Mouse (Mus musculus) megakaryocyte, embryonic 14.5 days (primary cell): ENCODE measurements around the gene Plxdc2. TPM values are rescaled to one million over a fixed set of nuclear protein-coding genes. Genes with fewer than 3 reads are reported as not detected.

Experiments
- H3K27me3 ChIP-seq: replicated peaks from 2 replicates; pipeline ENCODE3; 2012; ENCODE audit warnings: inconsistent platforms
- H3K36me3 ChIP-seq: replicated peaks from 2 replicates; pipeline ENCODE3; 2012; ENCODE audit warnings: low read length, inconsistent platforms, mixed read lengths
- H3K4me1 ChIP-seq: 2 replicates; pipeline ENCODE4 v1.6.1; 2012; ENCODE audit warnings: inconsistent platforms
- H3K4me3 ChIP-seq: replicated peaks from 2 replicates; pipeline ENCODE3; 2012; ENCODE audit warnings: moderate library complexity, mild to moderate bottlenecking, inconsistent platforms
- H3K9me3 ChIP-seq: 2 replicates; pipeline ENCODE4 v1.6.1; 2012; ENCODE audit warnings: inconsistent platforms
- FLI1 ChIP-seq: IDR thresholded peaks from 2 replicates; pipeline ENCODE4 v1.6.1; 2012; ENCODE audit warnings: low read length, inconsistent platforms, mixed read lengths
- GATA1 ChIP-seq: IDR thresholded peaks from 3 replicates; pipeline ENCODE4 v1.6.1; 2012; ENCODE audit warnings: mixed read lengths, low read length, inconsistent platforms, borderline replicate concordance
- polyA plus RNA-seq: library from polyadenylated mRNA; stranded (reverse); fragments of >175 nt; gene quantifications from 2 replicates; pipeline ENCODE4 v1.2.3, GENCODE M21; 2012; ENCODE audit warnings: low replicate concordance; ENCODE audit not compliant: insufficient read depth

Gene Plxdc2
- polyA plus RNA-seq, 1 experiment, result 19.1 TPM

DNA sequence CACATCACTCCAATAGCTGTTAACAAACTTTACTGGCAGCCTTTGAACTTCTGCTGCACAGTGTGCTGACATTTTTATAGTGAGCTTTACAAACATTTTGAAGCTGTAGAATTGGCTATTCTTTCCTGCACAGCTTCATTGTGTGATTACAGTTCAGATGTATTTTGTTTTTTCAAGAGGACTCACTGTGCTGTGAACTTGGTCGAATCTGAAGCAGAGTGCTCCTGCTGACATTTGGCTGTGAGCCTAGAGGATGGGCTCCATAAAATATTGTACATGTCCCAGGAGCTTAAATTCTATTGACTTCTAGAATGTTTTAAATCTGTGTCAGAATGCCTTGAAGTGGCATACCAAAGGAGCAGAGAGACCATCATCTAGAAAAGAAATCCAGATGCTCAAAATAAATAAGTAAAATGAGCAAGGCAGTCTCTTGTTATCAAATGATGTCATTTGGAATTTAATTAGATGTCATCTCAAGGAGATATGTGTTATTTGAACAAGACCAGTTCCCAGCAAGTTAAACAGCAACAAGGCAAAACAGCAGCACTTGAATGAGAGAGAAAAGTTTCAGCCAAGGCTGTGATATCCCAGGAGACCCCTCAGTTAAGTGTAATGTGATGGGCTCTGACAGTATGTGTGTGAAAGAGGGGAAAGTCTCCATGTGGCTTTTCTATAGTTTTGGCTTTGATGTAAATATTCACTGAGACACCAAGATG, 417.5 kb downstream of the Plxdc2 start:
- H3K4me1 ChIP-seq, result peaks cover 8% of the 10 kb centered on the region; the same call in 1 of the 2 replicates
- no peak overlapping the region for H3K4me3 ChIP-seq
- no peaks in the 10 kb centered on the region for H3K27me3 ChIP-seq
- TF ChIP-seq FLI1 (no peak), GATA1 (no peak)
- no peaks in the 10 kb centered on the region for H3K36me3 ChIP-seq
- H3K9me3 ChIP-seq, result no peaks in the 10 kb centered on the region

DNA sequence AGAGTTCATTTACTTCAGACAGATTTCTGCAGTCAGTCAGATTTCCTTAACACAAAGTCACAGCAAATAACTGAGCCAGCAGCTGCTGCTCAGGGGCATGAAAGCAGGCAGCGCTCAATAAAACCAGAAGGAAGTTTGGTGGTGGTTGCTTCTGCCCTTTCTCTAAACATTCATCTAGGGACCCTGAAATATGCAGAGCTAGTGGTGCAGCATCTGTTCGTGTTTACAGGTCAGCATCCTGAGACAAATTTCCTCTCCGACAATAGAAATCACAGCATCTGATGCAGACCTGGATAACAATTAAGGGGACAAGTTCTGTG, 418.0 kb downstream of the Plxdc2 start:
- Histone ChIP-seq H3K9me3 (no peaks in the 10 kb centered on the region), H3K27me3 (no peaks in the 10 kb centered on the region), H3K4me1 (peaks cover 8% of the 10 kb centered on the region; the same call in 1 of the 2 replicates), H3K4me3 (no peak overlapping the region), H3K36me3 (no peaks in the 10 kb centered on the region)
- TF ChIP-seq GATA1 (no peak), FLI1 (no peak)

- Histone ChIP-seq H3K4me1 (no peaks in the 10 kb centered on the region), H3K36me3 (no peaks in the 10 kb centered on the region), H3K9me3 (no peaks in the 10 kb centered on the region), H3K27me3 (no peaks in the 10 kb centered on the region), H3K4me3 (no peak overlapping the region)
- TF ChIP-seq GATA1 (no peak), FLI1 (no peak)
These were observed 439.2 kb downstream of the Plxdc2 start for GRCm38 (mm10) chr2:16795283-16795682.
